Mouse (Mus musculus) 3T3-L1 (cell line): Measurements from ENCODE around the gene Asxl2.
A peak's percentile ranks its signal among the peaks of the same experiment; 100 is the strongest.
"Not testable (repeated sequence)": the region's sequence is repeated elsewhere in the genome, so short reads cannot be mapped to it uniquely, and the experiment has no call there.

ENCODE experiments used
- DNase-seq: peaks from one replicate; pipeline ENCODE4 v3.0.0-alpha.2; 2015; ENCODE audit warnings: low read depth, low spot score

Asxl2 gene

GRCm38 (mm10) chr12:3427891-3428775 lies 1.5 kb downstream of the Asxl2 start:
- DNase-seq = no peak

- no peak for DNase-seq
Measured at GRCm38 (mm10) chr12:3429681-3430442, 3.2 kb downstream of the Asxl2 start.

- no peak for DNase-seq
Measured at GRCm38 (mm10) chr12:3430443-3430753, 3.7 kb downstream of the Asxl2 start.

GRCm38 (mm10) chr12:3430985-3431384 lies 4.3 kb downstream of the Asxl2 start:
- peak; percentile 20 for DNase-seq

- DNase-seq = no peak
Measured at GRCm38 (mm10) chr12:3433736-3434135, 7.1 kb downstream of the Asxl2 start.

- peak; percentile 6 for DNase-seq
Measured at GRCm38 (mm10) chr12:3436446-3436845, 9.8 kb downstream of the Asxl2 start.

GRCm38 (mm10) chr12:3437815-3438214 lies 11.2 kb downstream of the Asxl2 start:
- DNase-seq = peak; percentile 53

GRCm38 (mm10) chr12:3440916-3441315 lies 14.3 kb downstream of the Asxl2 start:
- DNase-seq = no peak

- DNase-seq = no peak
Measured at GRCm38 (mm10) chr12:3441361-3441760, 14.7 kb downstream of the Asxl2 start.

GRCm38 (mm10) chr12:3453554-3453953 lies 26.9 kb downstream of the Asxl2 start:
- DNase-seq = no peak

- no peak for DNase-seq
Measured at GRCm38 (mm10) chr12:3463087-3463486, 36.4 kb downstream of the Asxl2 start.

- DNase-seq = no peak
Measured at GRCm38 (mm10) chr12:3499662-3500061, 73.0 kb downstream of the Asxl2 start.

GRCm38 (mm10) chr12:3500071-3500470 lies 73.4 kb downstream of the Asxl2 start:
- DNase-seq = no peak

GRCm38 (mm10) chr12:3518665-3519297 lies 92.1 kb downstream of the Asxl2 start:
- no peak for DNase-seq

GRCm38 (mm10) chr12:3521806-3522205 lies 95.1 kb downstream of the Asxl2 start:
- not testable (repeated sequence) for DNase-seq

GRCm38 (mm10) chr12:3525536-3525935 lies 98.9 kb downstream of the Asxl2 start:
- no peak for DNase-seq

- DNase-seq = not testable (repeated sequence)
Measured at GRCm38 (mm10) chr12:3535446-3535845, 108.8 kb downstream of the Asxl2 start.

GRCm38 (mm10) chr12:3537616-3538015 lies 111.0 kb downstream of the Asxl2 start:
- peak; percentile 9 for DNase-seq

GRCm38 (mm10) chr12:3538036-3538435 lies 111.4 kb downstream of the Asxl2 start:
- no peak for DNase-seq

GRCm38 (mm10) chr12:3539605-3540004 lies 112.9 kb downstream of the Asxl2 start:
- no peak for DNase-seq

- DNase-seq = no peak
Measured at GRCm38 (mm10) chr12:3540871-3541270, 114.2 kb downstream of the Asxl2 start.

GRCm38 (mm10) chr12:3545451-3545850 lies 118.8 kb downstream of the Asxl2 start:
- no peak for DNase-seq
